Mouse (Mus musculus) brown adipose tissue, adult 24 weeks (tissue): ENCODE measurements around the gene Mpp4. TPM values are rescaled to one million over a fixed set of nuclear protein-coding genes. Genes with fewer than 3 reads are reported as not detected.

Experiments
- H3K27ac ChIP-seq: fragments of 200-500 bp; replicated peaks from 2 replicates; pipeline ENCODE4 v1.5.1; 2012; ENCODE audit warnings: low read depth, mild to moderate bottlenecking, low read length
- H3K4me1 ChIP-seq: fragments of 200-500 bp; 2 replicates; pipeline ENCODE4 v1.6.1; 2012; ENCODE audit warnings: low read length, mixed read lengths; ENCODE audit not compliant: control insufficient read depth, insufficient read depth, insufficient read length
- H3K4me3 ChIP-seq: fragments of 200-500 bp; 2 replicates; pipeline ENCODE4 v1.5.1; 2012; ENCODE audit warnings: low read depth, mild to moderate bottlenecking, low read length, moderate library complexity; ENCODE audit not compliant: insufficient read depth
- polyA plus RNA-seq: library from polyadenylated mRNA; stranded (reverse); fragments of >200 nt; gene quantifications from 2 replicates; pipeline ENCODE4 v1.2.4, GENCODE M21; 2012; ENCODE audit not compliant: missing spikeins, insufficient read depth, insufficient read length

Mpp4 gene
- polyA plus RNA-seq, 1 experiment, result not detected

GRCm38 (mm10) chr1:59157846-59158245, 5.3 kb downstream of the Mpp4 start:
- Histone ChIP-seq H3K27ac (peak overlapping the region; percentile 46), H3K4me1 (peaks cover 40% of the 10 kb centered on the region), H3K4me3 (no peak overlapping the region)

- Histone ChIP-seq H3K27ac (no peak overlapping the region), H3K4me1 (peaks cover 8% of the 10 kb centered on the region; the same call in 1 of the 2 replicates), H3K4me3 (no peak overlapping the region)
These were observed 10.8 kb downstream of the Mpp4 start for GRCm38 (mm10) chr1:59152346-59152745.

GRCm38 (mm10) chr1:59150542-59150941, 12.6 kb downstream of the Mpp4 start:
- H3K27ac ChIP-seq, result no peak overlapping the region
- no peak overlapping the region for H3K4me3 ChIP-seq
- peaks cover 3% of the 10 kb centered on the region; the same call in 1 of the 2 replicates for H3K4me1 ChIP-seq

- Histone ChIP-seq H3K27ac (no peak overlapping the region), H3K4me3 (no peak overlapping the region), H3K4me1 (no peaks in the 10 kb centered on the region)
These were observed 18.6 kb downstream of the Mpp4 start for GRCm38 (mm10) chr1:59144543-59144942.

- H3K4me3 ChIP-seq, result no peak overlapping the region
- H3K4me1 ChIP-seq, result no peaks in the 10 kb centered on the region
- H3K27ac ChIP-seq, result no peak overlapping the region
These were observed 20.4 kb downstream of the Mpp4 start for GRCm38 (mm10) chr1:59142809-59143208.

GRCm38 (mm10) chr1:59134419-59134818, 28.8 kb downstream of the Mpp4 start:
- H3K4me3 ChIP-seq, result no peak overlapping the region
- no peaks in the 10 kb centered on the region for H3K4me1 ChIP-seq

GRCm38 (mm10) chr1:59128879-59129278, 34.3 kb downstream of the Mpp4 start:
- Histone ChIP-seq H3K27ac (no peak overlapping the region), H3K4me3 (no peak overlapping the region), H3K4me1 (no peaks in the 10 kb centered on the region)

More at GRCm38 (mm10) chr1:59134419-59134818, 28.8 kb downstream of the Mpp4 start:
- no peak overlapping the region for H3K27ac ChIP-seq

GRCm38 (mm10) chr1:59125558-59125957, 37.6 kb downstream of the Mpp4 start:
- H3K4me1 ChIP-seq, result no peaks in the 10 kb centered on the region
- H3K4me3 ChIP-seq, result no peak overlapping the region
- H3K27ac ChIP-seq, result no peak overlapping the region

- no peaks in the 10 kb centered on the region for H3K4me1 ChIP-seq
- H3K4me3 ChIP-seq, result peak within 1 kb of the TSS; percentile 98
- peak within 1 kb of the TSS; percentile 92 for H3K27ac ChIP-seq
These were observed 43.3 kb downstream of the Mpp4 start, which contains the start of gene Tmem237 for GRCm38 (mm10) chr1:59119720-59120457. TSS of gene Tmem237 (minus strand) at chr1:59120408.

GRCm38 (mm10) chr1:59110524-59110923, 52.7 kb downstream of the Mpp4 start:
- H3K4me3 ChIP-seq, result no peak overlapping the region
- no peaks in the 10 kb centered on the region for H3K4me1 ChIP-seq
- no peak overlapping the region for H3K27ac ChIP-seq

GRCm38 (mm10) chr1:59102071-59102470, 61.1 kb downstream of the Mpp4 start:
- H3K4me1 ChIP-seq, result no peaks in the 10 kb centered on the region
- H3K4me3 ChIP-seq, result no peak overlapping the region
- H3K27ac ChIP-seq, result no peak overlapping the region

GRCm38 (mm10) chr1:59101020-59101419, 62.2 kb downstream of the Mpp4 start:
- no peak overlapping the region for H3K4me3 ChIP-seq
- H3K4me1 ChIP-seq, result no peaks in the 10 kb centered on the region

GRCm38 (mm10) chr1:59094705-59095104, 68.5 kb downstream of the Mpp4 start, which contains the start of gene C2cd6:
TSS of gene C2cd6 (minus strand) at chr1:59094900.
- Histone ChIP-seq H3K27ac (no peak within 1 kb of the TSS), H3K4me3 (no peak within 1 kb of the TSS), H3K4me1 (no peaks in the 10 kb centered on the region)

More at GRCm38 (mm10) chr1:59101020-59101419, 62.2 kb downstream of the Mpp4 start:
- no peak overlapping the region for H3K27ac ChIP-seq
